Mouse (Mus musculus) heart, embryonic 16.5 days (tissue): ENCODE measurements at regions not wholly inside any gene's neighbourhood (a gene's known extent, or its start where the extent isn't known, plus 50 kb on each side); places are given as distances from the start of the nearest gene placed in this dataset.

Experiments
- ATAC-seq: fragments of 200-750 bp; cut with Nextera tagmentation; replicated peaks from 2 replicates; pipeline ENCODE4 v1.8.0; 2017; ENCODE audit warnings: moderate number of reproducible peaks; ENCODE audit not compliant: insufficient read depth, low FRiP score; ENCODE audit errors: extremely low read depth
- H3K27ac ChIP-seq: fragments of 300-500 bp; sonication (generic); 2 replicates; pipeline ENCODE4 v1.5.1; 2014; ENCODE audit warnings: mild to moderate bottlenecking, low read length, control low read depth, moderate library complexity
- H3K27me3 ChIP-seq: fragments of 300-500 bp; sonication (generic); 2 replicates; pipeline ENCODE4 v1.6.1; 2014; ENCODE audit warnings: low read length, mixed read lengths; ENCODE audit not compliant: control insufficient read depth, insufficient read depth
- H3K36me3 ChIP-seq: fragments of 300-500 bp; sonication (generic); 2 replicates; pipeline ENCODE4 v1.6.1; 2014; ENCODE audit not compliant: control insufficient read depth, insufficient read depth
- H3K4me1 ChIP-seq: fragments of 300-500 bp; sonication (generic); 2 replicates; pipeline ENCODE4 v1.6.1; 2014; ENCODE audit warnings: low read length, mixed read lengths; ENCODE audit not compliant: control insufficient read depth, insufficient read depth
- H3K4me2 ChIP-seq: fragments of 300-500 bp; sonication (generic); 2 replicates; pipeline ENCODE4 v1.6.1; 2014; ENCODE audit warnings: low read depth, mild to moderate bottlenecking, control low read depth, low read length
- H3K4me3 ChIP-seq: fragments of 300-500 bp; sonication (generic); 2 replicates; pipeline ENCODE4 v1.5.1; 2014; ENCODE audit warnings: mild to moderate bottlenecking, control low read depth, low read length
- H3K9ac ChIP-seq: fragments of 300-500 bp; sonication (generic); 2 replicates; pipeline ENCODE4 v1.6.1; 2014; ENCODE audit warnings: low read length, control low read depth
- H3K9me3 ChIP-seq: fragments of 300-500 bp; sonication (generic); replicated peaks from 2 replicates; pipeline ENCODE4 v1.6.1; 2016; ENCODE audit warnings: low read length; ENCODE audit not compliant: control insufficient read depth
- WGBS: fragments of 180-500 bp; shearing (Covaris S2); extraction: QIAGEN DNeasy Blood & Tissue Kit; methylation state at CpG from one replicate; pipeline ENCODE4 v1.1.7; 2014; 5-methylcytosine and 5-hydroxymethylcytosine counted together

DNA sequence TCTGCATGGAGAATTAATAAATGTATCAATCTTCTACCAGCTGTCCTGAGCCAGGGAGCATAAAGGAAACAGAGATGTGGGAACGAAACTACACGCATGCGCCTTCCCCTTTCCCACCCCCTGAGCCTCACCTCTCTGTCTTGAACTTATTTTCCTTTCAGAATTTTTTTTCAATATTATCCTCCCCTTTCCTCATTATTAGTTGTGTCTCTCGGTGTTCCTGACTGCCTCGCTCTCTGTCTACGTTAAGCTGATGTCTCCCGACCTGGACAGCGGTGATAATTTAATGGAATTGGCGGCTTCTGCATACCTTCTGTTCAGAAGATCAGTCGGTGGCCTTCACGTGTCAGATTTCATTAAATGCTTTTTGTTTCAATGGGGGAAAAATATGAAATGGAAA is 539.2 kb downstream of the Kcnj2 start:
- no peaks in the 10 kb centered on the region for H3K27me3 ChIP-seq
- H3K9ac ChIP-seq = no peak overlapping the region
- no peaks in the 10 kb centered on the region for H3K36me3 ChIP-seq
- H3K4me2 ChIP-seq = no peak overlapping the region
- H3K27ac ChIP-seq = no peak overlapping the region
- no peak for ATAC-seq
- H3K9me3 ChIP-seq = no peaks in the 10 kb centered on the region
- 79% methylated on average over 11 of the region's 11 CpGs for WGBS
- H3K4me1 ChIP-seq = no peaks in the 10 kb centered on the region
- H3K4me3 ChIP-seq = no peak overlapping the region

DNA sequence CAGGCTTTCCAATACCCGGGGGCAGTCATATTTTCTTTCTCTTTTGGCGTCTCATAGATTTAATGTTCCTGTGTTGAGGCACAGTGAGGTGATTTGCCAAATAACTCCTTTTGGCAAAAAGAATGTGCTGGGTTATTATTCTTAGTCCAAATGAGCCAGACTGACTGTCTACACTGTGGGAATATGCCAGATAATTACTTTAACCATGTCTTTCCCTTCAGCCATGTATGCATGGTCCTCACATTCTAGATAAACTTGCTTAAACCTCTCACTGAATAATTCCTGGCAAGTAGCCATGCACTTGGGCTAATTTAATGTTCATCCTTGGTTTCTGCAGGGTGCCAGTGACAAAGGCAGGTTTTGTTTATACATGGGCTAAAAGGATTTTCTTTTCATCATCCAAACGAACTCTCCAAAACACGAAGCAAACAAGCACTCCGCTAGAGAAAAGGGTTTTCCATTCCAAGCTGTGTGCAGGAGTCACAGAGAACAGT is 544.6 kb downstream of the Kcnj2 start:
- 64% methylated on average over 5 of the region's 5 CpGs for WGBS
- H3K4me1 ChIP-seq = no peaks in the 10 kb centered on the region
- H3K4me2 ChIP-seq = no peak overlapping the region
- H3K9me3 ChIP-seq = no peaks in the 10 kb centered on the region
- H3K27ac ChIP-seq = no peak overlapping the region
- H3K27me3 ChIP-seq = no peaks in the 10 kb centered on the region
- no peak overlapping the region for H3K9ac ChIP-seq
- no peaks in the 10 kb centered on the region for H3K36me3 ChIP-seq
- no peak overlapping the region for H3K4me3 ChIP-seq
- no peak for ATAC-seq

DNA sequence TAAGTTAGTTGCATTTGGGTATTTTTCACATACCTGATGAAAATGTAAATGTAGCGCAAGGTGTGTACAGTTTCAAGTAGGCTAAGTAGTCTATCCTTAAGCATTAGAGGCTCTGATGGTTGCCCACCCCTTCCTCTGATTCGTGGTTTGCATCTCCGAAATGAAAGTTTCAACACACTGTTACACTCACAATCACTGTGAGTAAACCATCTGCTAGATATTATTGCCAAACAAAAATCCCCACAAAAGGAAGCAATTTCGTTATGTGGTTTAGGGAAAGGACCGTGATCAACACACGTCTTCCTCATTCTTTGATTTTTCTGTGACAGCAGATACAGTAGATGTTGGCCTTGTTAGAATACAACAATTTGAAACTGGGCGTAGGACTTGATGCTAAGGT is 577.6 kb downstream of the Kcnj2 start:
- no peak overlapping the region for H3K4me2 ChIP-seq
- H3K4me3 ChIP-seq = no peak overlapping the region
- 81% methylated on average over 7 of the region's 7 CpGs for WGBS
- no peak for ATAC-seq
- no peaks in the 10 kb centered on the region for H3K9me3 ChIP-seq
- H3K4me1 ChIP-seq = no peaks in the 10 kb centered on the region
- no peak overlapping the region for H3K9ac ChIP-seq
- H3K27ac ChIP-seq = no peak overlapping the region
- H3K36me3 ChIP-seq = no peaks in the 10 kb centered on the region
- no peaks in the 10 kb centered on the region for H3K27me3 ChIP-seq

DNA sequence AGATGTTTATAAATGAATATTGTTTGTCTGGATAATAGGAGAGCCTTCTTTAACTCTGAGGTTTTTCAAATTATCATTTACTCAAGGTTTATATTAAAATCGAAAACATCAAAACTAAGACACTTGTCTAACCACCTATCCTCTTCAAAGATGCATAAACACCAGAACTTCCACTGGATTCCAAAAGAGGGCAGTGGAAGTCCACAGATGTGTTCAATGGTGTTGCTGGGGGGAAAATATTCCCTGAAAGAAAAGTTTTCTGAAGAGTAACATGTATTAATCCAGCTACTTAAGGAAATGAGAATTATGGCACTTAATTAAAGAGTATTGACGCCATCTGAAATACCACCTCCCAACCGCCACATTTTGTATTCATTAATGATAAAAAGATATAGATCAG is 586.9 kb downstream of the Kcnj2 start:
- H3K27ac ChIP-seq = no peak overlapping the region
- WGBS = 45% methylated on average over 3 of the region's 3 CpGs

DNA sequence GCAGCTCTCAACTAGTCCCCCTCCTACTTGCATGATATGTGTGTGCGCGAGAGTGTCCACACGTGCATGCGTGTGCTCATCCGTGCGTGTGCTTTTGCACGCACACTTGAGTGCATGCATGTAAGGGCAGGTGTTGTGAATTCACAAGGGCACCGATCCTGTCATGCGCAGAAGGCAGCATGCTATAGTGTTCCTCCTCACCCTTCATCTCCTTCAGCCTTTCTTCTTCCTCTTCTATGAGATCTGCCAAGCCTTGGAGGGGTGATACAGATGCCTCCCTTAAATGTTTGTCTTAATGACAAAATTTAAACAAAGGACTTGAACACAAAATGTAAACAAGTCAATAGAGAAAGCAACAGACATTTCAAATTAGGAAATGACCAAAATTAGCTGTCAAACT is 591.8 kb downstream of the Kcnj2 start:
- no peaks in the 10 kb centered on the region for H3K9me3 ChIP-seq
- no peaks in the 10 kb centered on the region for H3K4me1 ChIP-seq
- no peak overlapping the region for H3K27ac ChIP-seq
- H3K9ac ChIP-seq = no peak overlapping the region
- 94% methylated on average over 9 of the region's 9 CpGs for WGBS
- no peaks in the 10 kb centered on the region for H3K27me3 ChIP-seq
- no peak overlapping the region for H3K4me3 ChIP-seq
- H3K4me2 ChIP-seq = no peak overlapping the region
- no peaks in the 10 kb centered on the region for H3K36me3 ChIP-seq
- no peak for ATAC-seq

More for the DNA sequence above, 586.9 kb downstream of the Kcnj2 start:
- Histone ChIP-seq H3K4me3 (no peak overlapping the region), H3K27me3 (no peaks in the 10 kb centered on the region), H3K4me1 (no peaks in the 10 kb centered on the region), H3K9ac (no peak overlapping the region), H3K36me3 (no peaks in the 10 kb centered on the region), H3K9me3 (no peaks in the 10 kb centered on the region), H3K4me2 (no peak overlapping the region)
- ATAC-seq = no peak

DNA sequence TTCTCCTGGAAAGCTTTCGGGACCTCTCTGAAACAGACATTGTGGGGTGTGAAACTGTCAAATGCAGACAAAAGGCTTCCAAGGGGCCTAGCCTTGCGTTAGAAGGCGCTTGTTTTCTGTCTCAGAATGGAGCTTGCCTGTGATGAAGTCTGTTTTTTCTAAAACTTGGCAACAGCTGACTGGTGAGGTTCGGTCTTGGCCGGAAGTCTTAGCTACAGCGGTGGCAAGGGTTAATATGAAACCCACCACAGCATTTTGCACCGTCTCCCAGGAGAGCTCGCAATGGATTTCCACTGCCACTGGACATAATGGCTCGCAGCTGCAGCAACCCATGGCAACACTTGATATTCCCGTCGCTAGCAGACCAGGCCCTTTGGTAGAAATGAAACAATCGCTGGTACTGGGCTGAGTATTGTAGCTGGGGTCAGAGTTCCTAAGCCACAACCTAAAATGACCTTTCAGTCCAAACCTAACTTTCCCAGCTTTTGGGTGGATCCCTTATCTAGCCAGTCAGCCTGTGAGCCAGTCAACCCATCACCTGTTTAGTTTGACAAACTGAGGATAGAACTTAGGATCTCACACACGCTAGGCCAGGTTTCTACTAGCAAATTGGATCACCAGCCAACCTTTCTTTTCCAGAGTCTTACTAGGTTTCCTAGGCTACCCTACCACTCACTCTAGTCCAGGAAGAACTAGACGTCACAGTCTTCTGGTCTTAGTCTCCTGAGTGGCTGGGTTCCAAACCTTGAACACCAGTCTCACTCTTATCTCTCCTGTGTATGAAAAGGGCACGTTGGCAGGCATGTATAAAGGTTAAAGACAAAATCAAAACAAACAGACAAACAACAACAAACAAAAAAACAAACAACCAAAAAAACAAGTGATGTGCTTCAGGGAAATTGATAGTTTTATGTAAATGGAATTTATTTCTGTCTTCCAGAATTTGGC is 592.7 kb downstream of the Kcnj2 start:
- Histone ChIP-seq H3K4me2 (no peak overlapping the region), H3K4me3 (no peak overlapping the region), H3K27me3 (no peaks in the 10 kb centered on the region), H3K36me3 (no peaks in the 10 kb centered on the region), H3K4me1 (no peaks in the 10 kb centered on the region), H3K9ac (no peak overlapping the region), H3K9me3 (no peaks in the 10 kb centered on the region), H3K27ac (no peak overlapping the region)
- WGBS = 69% methylated on average over 15 of the region's 15 CpGs
- ATAC-seq = no peak

DNA sequence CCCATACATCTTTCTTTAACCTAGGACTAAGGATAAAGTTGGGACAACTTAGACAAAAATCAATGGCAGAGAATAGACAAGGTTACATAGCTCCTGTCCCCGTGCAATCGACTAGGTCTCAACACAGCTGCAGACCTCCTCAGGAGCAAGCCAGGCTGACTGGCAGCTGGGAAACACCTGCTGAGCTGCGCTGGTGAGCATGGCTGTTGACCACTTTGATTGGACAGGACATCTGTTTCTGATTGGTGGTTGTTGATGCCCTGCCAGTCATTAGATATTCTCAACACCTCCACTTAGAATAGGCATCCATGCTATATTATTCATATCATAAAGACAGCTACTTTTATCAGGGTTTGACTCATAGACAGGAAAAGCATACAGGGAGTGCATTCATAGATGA is 597.3 kb downstream of the Kcnj2 start:
- Histone ChIP-seq H3K4me1 (no peaks in the 10 kb centered on the region), H3K36me3 (no peaks in the 10 kb centered on the region), H3K9ac (no peak overlapping the region), H3K27ac (no peak overlapping the region), H3K4me3 (no peak overlapping the region), H3K9me3 (no peaks in the 10 kb centered on the region), H3K27me3 (no peaks in the 10 kb centered on the region), H3K4me2 (no peak overlapping the region)
- whole genome bisulfite sequencing = 60% methylated on average over 3 of the region's 3 CpGs
- ATAC-seq = no peak

DNA sequence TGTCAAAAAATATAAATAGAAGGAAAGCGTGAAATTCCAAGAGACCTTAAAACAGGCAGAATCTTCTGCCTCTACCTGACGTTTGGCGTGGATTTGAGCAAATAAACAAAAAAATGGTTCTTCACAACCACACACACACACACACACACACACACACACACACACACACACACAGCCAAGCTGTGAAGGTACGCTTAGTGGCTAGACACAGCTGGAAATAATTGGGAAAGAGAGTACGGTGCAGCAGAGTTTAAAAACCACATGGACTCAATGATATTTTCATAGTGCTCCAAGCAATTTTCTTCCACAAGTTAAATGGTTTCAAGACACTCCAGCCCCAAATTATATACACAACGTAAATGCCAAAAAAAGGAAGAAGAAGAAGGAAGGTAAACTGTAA is 600.4 kb downstream of the Kcnj2 start:
- no peaks in the 10 kb centered on the region for H3K36me3 ChIP-seq
- H3K4me1 ChIP-seq = no peaks in the 10 kb centered on the region
- ATAC-seq = no peak
- no peak overlapping the region for H3K9ac ChIP-seq
- H3K4me3 ChIP-seq = no peak overlapping the region
- H3K27ac ChIP-seq = no peak overlapping the region
- H3K4me2 ChIP-seq = no peak overlapping the region
- no peaks in the 10 kb centered on the region for H3K9me3 ChIP-seq
- WGBS = 77% methylated on average over 6 of the region's 6 CpGs
- H3K27me3 ChIP-seq = no peaks in the 10 kb centered on the region

DNA sequence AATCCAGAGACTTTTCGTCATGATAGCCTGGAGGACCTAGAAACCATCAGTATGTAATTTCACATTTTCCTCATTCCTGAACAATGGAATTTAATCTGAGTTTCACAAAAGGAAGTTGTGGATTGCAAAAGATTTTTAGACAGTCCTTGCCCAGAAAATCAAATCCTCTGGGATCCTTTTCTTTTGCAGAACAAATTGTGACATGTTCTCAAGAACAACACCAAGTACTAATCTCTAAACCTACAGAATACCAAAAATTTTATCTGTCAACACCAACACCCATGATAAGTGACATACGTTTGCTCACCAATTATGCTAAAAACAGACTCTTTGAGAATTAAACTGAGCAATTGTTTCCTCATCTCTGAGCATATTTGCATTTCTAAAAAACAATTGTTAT is 605.9 kb downstream of the Kcnj2 start:
- WGBS = 52% methylated on average over 2 of the region's 2 CpGs
- no peaks in the 10 kb centered on the region for H3K9me3 ChIP-seq
- no peak overlapping the region for H3K4me3 ChIP-seq
- H3K9ac ChIP-seq = no peak overlapping the region
- no peaks in the 10 kb centered on the region for H3K27me3 ChIP-seq
- no peak for ATAC-seq
- H3K4me2 ChIP-seq = no peak overlapping the region
- no peaks in the 10 kb centered on the region for H3K4me1 ChIP-seq
- no peak overlapping the region for H3K27ac ChIP-seq
- no peaks in the 10 kb centered on the region for H3K36me3 ChIP-seq
